Mouse (Mus musculus) heart, embryonic 15.5 days (tissue): ENCODE results near the gene Cfap161. TPM values are rescaled to one million over a fixed set of nuclear protein-coding genes. Genes with fewer than 3 reads are reported as not detected.

Source experiments
- ATAC-seq: fragments of 200-750 bp; cut with Nextera tagmentation; replicated peaks from 2 replicates; pipeline ENCODE4 v1.8.0; 2017; ENCODE audit warnings: low read depth, moderate TSS enrichment; ENCODE audit not compliant: insufficient number of reproducible peaks, insufficient read depth, low FRiP score
- H3K27ac ChIP-seq: fragments of 300-500 bp; sonication (generic); 2 replicates; pipeline ENCODE4 v1.5.1; 2015; ENCODE audit warnings: mild to moderate bottlenecking, inconsistent platforms
- H3K27me3 ChIP-seq: fragments of 300-500 bp; sonication (generic); 2 replicates; pipeline ENCODE4 v1.6.1; 2015; ENCODE audit warnings: inconsistent platforms
- H3K36me3 ChIP-seq: fragments of 300-500 bp; sonication (generic); 2 replicates; pipeline ENCODE4 v1.6.1; 2015; ENCODE audit warnings: mild to moderate bottlenecking, inconsistent platforms
- H3K4me1 ChIP-seq: fragments of 300-500 bp; sonication (generic); replicated peaks from 2 replicates; pipeline ENCODE4 v1.6.1; 2015; ENCODE audit warnings: inconsistent platforms
- H3K4me2 ChIP-seq: fragments of 300-500 bp; sonication (generic); 2 replicates; pipeline ENCODE4 v1.6.1; 2015; ENCODE audit warnings: inconsistent platforms, mild to moderate bottlenecking, moderate library complexity
- H3K4me3 ChIP-seq: fragments of 300-500 bp; sonication (generic); 2 replicates; pipeline ENCODE4 v1.5.1; 2015; ENCODE audit warnings: mild to moderate bottlenecking, inconsistent platforms
- H3K9ac ChIP-seq: fragments of 300-500 bp; sonication (generic); 2 replicates; pipeline ENCODE4 v1.6.1; 2015; ENCODE audit warnings: mild to moderate bottlenecking, inconsistent platforms
- H3K9me3 ChIP-seq: fragments of 300-500 bp; sonication (generic); replicated peaks from 2 replicates; pipeline ENCODE4 v1.6.1; 2016; ENCODE audit warnings: inconsistent platforms
- WGBS: fragments of 180-500 bp; shearing (Covaris S2); methylation state at CpG from one replicate; pipeline ENCODE4 v1.1.7; 2015; ENCODE audit warnings: mixed read lengths; 5-methylcytosine and 5-hydroxymethylcytosine counted together
- polyA plus RNA-seq: library from polyadenylated mRNA; unstranded; fragments of >200 nt; fragmentation: Nextera tagmentation; extraction: Ambion mirVana; gene quantifications from 2 replicates; pipeline ENCODE4 v1.2.1, GENCODE M21; 2015

Gene Cfap161
- polyA plus RNA-seq, 1 experiment from 2014 or later: 1.8 TPM

DNA sequence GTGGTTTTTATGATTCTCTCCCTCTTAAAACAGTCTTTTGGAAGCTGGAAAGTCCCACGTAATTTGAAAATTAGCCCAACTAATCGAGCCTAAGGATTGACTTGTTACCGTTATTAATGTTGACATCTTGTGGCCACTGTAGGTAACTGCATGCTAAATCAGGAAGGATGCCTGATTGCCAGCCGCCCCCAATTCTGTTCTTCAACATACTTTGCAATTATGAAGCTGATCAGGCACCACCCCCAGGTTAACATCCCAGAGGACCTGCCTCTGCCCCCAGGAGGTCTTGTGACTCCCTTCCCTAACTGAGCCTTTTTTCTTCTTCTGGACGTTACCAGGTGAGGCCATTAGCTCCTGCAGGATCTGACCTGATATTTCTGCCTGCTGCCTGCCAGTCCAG lies 20.0 kb downstream of the Cfap161 start:
- no peaks in the 10 kb centered on the region for H3K27me3 ChIP-seq
- WGBS: 25% methylated on average over 5 of the region's 5 CpGs
- H3K9ac ChIP-seq: no peak overlapping the region
- no peak overlapping the region for H3K27ac ChIP-seq
- H3K36me3 ChIP-seq: no peaks in the 10 kb centered on the region
- H3K4me1 ChIP-seq: 0 out of 2 replicates have a peak, but pooled peaks cover under 1% of the 10 kb centered on the region
- no peaks in the 10 kb centered on the region for H3K9me3 ChIP-seq
- ATAC-seq: no peak
- H3K4me3 ChIP-seq: no peak overlapping the region
- H3K4me2 ChIP-seq: no peak overlapping the region

DNA sequence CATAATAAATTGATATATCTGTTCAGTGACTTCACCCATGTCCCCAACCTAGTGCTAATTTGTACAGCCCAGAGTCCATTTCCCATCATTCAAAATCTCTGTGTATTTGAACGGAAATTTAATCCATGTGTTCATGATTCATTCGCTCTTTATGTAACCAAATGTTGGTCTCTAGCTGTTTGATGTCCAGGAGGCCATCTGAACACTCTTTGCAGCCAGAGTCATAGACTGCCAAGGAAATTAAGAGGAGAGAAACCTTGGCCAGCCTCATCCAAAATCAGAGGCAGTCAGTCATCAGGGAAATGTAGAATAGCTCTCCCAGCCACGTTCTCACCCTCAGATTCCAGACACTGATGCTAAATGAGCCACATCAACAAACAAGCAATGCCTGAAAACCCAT lies 31.0 kb downstream of the Cfap161 start:
- Histone ChIP-seq H3K9ac (no peak overlapping the region), H3K4me1 (no peaks in the 10 kb centered on the region)
- 54% methylated on average over 3 of the region's 3 CpGs for WGBS

DNA sequence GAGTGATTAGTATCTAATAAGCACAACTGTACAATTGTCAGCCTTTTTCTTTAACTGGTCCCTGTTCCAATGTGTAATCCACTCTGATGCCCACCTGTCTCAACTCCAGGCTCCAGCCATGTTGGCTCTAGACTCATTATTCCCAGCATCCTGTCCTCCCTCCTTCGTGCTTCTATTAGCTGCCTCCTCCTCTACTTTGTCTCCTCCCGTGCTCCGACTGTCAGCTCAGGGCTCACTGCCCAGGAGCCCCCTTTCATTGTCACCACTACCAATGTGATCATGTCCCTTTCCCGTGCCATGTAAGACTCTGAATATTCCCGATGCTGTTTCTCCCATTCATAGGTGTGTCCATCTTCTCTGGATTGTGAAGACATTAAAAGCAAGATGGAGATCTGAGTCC lies 32.3 kb downstream of the Cfap161 start:
- no peak for ATAC-seq
- no peaks in the 10 kb centered on the region for H3K36me3 ChIP-seq
- 71% methylated on average over 5 of the region's 5 CpGs for WGBS

More for the DNA sequence above, 31.0 kb downstream of the Cfap161 start:
- Histone ChIP-seq H3K27ac (no peak overlapping the region), H3K9me3 (no peaks in the 10 kb centered on the region), H3K4me3 (no peak overlapping the region), H3K27me3 (no peaks in the 10 kb centered on the region), H3K4me2 (no peak overlapping the region), H3K36me3 (no peaks in the 10 kb centered on the region)
- no peak for ATAC-seq

DNA sequence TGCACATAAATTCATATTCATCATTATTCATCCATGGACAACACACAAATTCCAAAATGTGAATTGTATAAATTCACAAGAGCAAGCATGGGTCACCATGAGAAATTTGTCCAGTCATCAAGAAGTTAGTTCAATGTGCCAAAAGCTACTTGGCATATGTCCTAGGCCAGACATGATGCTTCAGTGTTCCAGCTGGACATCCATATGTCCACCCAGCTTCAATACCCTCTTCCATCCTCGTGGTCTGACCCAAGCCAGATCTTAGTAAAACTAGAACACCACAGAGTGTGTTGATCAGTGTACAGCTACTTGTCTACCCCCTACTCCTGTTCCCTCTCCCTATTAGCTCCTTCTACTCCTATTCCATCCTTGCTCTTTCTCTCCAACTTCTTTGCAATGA lies 43.6 kb downstream of the Cfap161 start:
- Histone ChIP-seq H3K9ac (no peak overlapping the region), H3K9me3 (no peaks in the 10 kb centered on the region), H3K4me2 (no peak overlapping the region), H3K4me3 (no peak overlapping the region), H3K36me3 (no peaks in the 10 kb centered on the region), H3K27ac (no peak overlapping the region), H3K4me1 (0 out of 2 replicates have a peak, but pooled peaks cover 3% of the 10 kb centered on the region), H3K27me3 (no peaks in the 10 kb centered on the region)
- no peak for ATAC-seq
- 41% methylated on average over 1 of the region's 1 CpGs for WGBS

More for the DNA sequence above, 32.3 kb downstream of the Cfap161 start:
- Histone ChIP-seq H3K4me2 (no peak overlapping the region), H3K27ac (no peak overlapping the region), H3K4me3 (no peak overlapping the region), H3K9ac (no peak overlapping the region), H3K9me3 (no peaks in the 10 kb centered on the region), H3K27me3 (no peaks in the 10 kb centered on the region), H3K4me1 (no peaks in the 10 kb centered on the region)

DNA sequence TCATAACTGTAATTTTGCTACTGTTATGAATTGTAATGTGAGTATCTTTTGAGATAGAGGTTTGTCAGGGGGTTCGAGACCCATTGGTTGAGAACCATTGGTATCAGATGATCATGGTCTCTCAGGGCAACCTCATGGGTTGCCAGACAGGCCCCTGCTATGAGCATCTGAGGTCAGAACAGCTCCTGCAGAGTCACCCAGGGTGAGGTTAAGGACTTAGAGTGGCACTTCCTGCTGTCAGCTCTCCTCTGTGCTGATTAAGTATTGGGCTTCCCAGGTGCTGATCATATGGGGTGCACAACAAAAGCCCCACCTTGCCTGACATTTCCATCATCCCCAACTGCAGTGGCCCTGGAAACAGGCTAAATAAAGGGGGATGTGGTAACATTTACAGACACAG lies 46.3 kb downstream of the Cfap161 start:
- Histone ChIP-seq H3K9ac (no peak overlapping the region), H3K27ac (no peak overlapping the region), H3K4me2 (no peak overlapping the region), H3K27me3 (no peaks in the 10 kb centered on the region), H3K4me1 (peaks cover 16% of the 10 kb centered on the region), H3K36me3 (no peaks in the 10 kb centered on the region), H3K4me3 (no peak overlapping the region), H3K9me3 (no peaks in the 10 kb centered on the region)
- 74% methylated on average over 1 of the region's 1 CpGs for WGBS
- no peak for ATAC-seq

DNA sequence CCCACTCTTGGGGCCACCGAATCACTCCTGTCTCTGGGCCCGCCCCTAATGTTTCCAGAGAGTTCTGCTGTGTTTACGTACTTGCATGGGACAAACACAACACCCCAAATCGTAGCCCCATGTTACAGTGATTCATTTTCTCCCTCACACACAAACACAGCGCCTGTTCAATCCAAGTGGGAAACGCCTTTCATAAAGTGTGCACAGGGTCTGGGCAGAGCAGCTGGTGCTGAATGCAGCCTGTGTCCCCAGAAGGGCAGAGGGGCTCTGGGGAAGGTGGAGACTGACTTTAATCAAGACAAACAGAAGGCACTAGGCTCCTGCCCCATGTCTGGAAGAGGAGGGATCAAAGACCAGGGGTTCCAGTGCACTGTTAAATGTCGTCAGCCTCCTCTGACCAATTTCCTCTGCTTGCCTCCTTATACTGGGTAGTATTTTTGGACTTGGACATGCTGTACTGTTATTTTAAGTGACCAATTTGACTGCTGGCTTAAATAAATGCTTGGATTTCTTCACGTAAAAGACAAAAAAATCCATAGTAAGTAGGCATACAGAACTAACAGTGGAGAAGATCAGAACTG lies 48.5 kb downstream of the Cfap161 start:
- Histone ChIP-seq H3K9me3 (no peaks in the 10 kb centered on the region), H3K27ac (peak overlapping the region; percentile 61; the same call in 1 of the 2 replicates), H3K4me2 (peak overlapping the region; percentile 62), H3K27me3 (no peaks in the 10 kb centered on the region), H3K36me3 (no peaks in the 10 kb centered on the region), H3K4me1 (peaks cover 16% of the 10 kb centered on the region), H3K4me3 (peak overlapping the region; percentile 40; the same call in 1 of the 2 replicates), H3K9ac (peak overlapping the region; percentile 15; the same call in 1 of the 2 replicates)
- ATAC-seq: no peak
- 51% methylated on average over 8 of the region's 8 CpGs for WGBS

DNA sequence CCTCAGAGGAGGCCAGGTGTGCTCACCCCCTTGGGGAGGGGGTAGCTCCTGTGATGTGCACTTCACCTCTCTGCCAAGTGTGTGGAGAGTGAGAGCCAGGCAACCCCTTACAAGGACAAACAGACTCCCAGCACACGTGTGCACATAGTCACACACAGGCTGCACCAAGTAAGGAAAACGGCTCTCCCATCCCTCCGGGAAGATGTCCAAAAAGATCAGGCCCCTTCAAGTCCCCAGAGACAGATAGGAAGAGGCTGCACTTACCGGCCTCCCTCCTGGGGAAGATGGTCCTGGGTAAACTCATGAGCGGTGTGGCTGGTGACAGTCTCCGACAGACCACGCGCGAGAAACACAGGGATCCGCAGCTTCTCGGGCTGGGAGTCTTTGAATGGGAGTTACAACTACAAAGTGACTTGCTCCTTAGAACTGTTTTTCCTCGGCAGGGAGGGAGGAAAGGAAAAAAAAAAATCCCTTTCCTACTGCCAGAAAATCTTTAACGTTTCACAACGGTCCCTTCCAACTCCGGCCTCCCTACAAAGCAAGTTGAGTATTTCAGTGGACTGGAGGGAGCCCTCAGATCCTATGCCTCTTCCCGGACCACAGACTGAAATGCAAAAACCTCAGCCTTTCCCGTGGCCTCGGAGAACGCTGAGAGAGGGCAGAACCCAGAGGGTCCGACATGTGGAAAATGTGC lies 49.1 kb downstream of the Cfap161 start, which contains the start of gene Il16:
TSS of gene Il16 (minus strand) at position 314 of the 694 bp plus-strand sequence.
- Histone ChIP-seq H3K36me3 (no peaks in the 10 kb centered on the region), H3K9me3 (no peaks in the 10 kb centered on the region), H3K4me1 (peaks cover 16% of the 10 kb centered on the region), H3K4me3 (peak within 1 kb of the TSS; percentile 40), H3K27me3 (no peaks in the 10 kb centered on the region), H3K27ac (peak within 1 kb of the TSS; percentile 61), H3K9ac (peak within 1 kb of the TSS; percentile 15; the same call in 1 of the 2 replicates), H3K4me2 (peak within 1 kb of the TSS; percentile 62)
- 20% methylated on average over 20 of the region's 20 CpGs for WGBS
- peak; percentile 60; the same call in 1 of the 2 replicates for ATAC-seq

DNA sequence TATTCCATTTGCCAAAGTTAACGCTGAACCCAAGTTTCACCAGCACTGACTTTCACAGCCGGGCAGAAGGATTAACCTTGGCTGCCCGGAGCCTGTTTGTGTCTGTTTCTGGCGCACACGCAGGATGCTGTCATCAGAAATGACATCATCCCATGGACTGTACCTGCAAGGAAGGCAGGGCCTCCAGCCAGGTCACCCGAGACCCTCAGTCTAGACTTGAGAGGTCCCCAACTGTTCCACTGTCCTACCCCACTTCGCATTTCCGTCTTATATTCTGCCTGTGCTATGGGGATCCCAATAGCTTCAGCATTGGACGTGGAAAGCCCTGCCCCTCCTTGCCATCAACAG lies 49.6 kb downstream of the Cfap161 start:
- 47% methylated on average over 9 of the region's 9 CpGs for WGBS
- Histone ChIP-seq H3K27ac (peak overlapping the region; percentile 61), H3K4me1 (peaks cover 16% of the 10 kb centered on the region), H3K9me3 (no peaks in the 10 kb centered on the region), H3K4me2 (peak overlapping the region; percentile 62), H3K36me3 (no peaks in the 10 kb centered on the region), H3K27me3 (no peaks in the 10 kb centered on the region), H3K4me3 (peak overlapping the region; percentile 40), H3K9ac (peak overlapping the region; percentile 15; the same call in 1 of the 2 replicates)
- 0 out of 2 replicates have a peak, but pooled peaks have one; percentile 11 for ATAC-seq

DNA sequence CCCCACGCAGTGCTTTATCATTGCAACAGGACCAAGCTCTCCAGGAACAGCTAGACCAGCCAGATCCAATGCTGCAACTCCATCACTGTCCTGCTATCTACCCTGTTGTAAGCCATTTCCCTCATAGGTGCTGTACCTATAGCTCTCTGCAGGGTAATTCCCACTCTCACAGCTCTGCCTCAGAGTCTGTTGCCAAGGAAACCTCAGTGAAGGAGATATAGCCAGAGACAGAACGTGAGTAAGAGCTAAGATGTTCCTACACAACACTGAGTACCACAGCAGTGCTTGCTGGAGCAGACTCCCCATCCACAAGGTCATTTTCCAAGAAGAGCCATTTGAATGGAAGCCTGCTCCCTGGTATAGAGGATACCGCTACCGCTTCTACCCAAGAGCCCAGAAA lies 50.4 kb downstream of the Cfap161 start:
- ATAC-seq: no peak
- Histone ChIP-seq H3K4me1 (peaks cover 18% of the 10 kb centered on the region), H3K36me3 (no peaks in the 10 kb centered on the region), H3K9me3 (no peaks in the 10 kb centered on the region), H3K4me2 (peak overlapping the region; percentile 62; the same call in 1 of the 2 replicates), H3K9ac (no peak overlapping the region), H3K4me3 (no peak overlapping the region), H3K27me3 (no peaks in the 10 kb centered on the region), H3K27ac (no peak overlapping the region)
- WGBS: 81% methylated on average over 4 of the region's 4 CpGs

DNA sequence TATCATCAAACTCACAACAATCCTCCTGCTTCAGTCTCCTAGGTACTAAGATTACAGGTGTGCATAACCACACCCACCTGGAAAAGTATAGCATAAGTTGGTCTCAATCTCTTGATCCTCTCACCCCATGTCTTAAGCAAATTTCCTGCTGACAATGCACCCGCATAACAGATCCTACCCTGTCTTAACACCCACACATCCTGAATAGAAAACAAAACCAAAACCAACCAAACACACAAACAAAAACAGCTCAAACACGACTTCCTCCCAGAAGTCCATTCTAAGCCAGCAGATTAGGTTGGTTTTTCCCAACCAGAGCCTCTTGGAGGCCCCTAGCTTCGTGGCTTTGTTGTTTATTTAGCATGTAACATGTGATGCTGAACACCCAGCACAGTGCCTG lies 52.0 kb downstream of the Cfap161 start:
- H3K9ac ChIP-seq: no peak overlapping the region
- H3K4me2 ChIP-seq: no peak overlapping the region
- WGBS: 43% methylated on average over 3 of the region's 3 CpGs
- no peak overlapping the region for H3K4me3 ChIP-seq
- no peaks in the 10 kb centered on the region for H3K9me3 ChIP-seq
- peaks cover 28% of the 10 kb centered on the region for H3K4me1 ChIP-seq
- no peak overlapping the region for H3K27ac ChIP-seq
- ATAC-seq: no peak
- no peaks in the 10 kb centered on the region for H3K27me3 ChIP-seq
- H3K36me3 ChIP-seq: no peaks in the 10 kb centered on the region

DNA sequence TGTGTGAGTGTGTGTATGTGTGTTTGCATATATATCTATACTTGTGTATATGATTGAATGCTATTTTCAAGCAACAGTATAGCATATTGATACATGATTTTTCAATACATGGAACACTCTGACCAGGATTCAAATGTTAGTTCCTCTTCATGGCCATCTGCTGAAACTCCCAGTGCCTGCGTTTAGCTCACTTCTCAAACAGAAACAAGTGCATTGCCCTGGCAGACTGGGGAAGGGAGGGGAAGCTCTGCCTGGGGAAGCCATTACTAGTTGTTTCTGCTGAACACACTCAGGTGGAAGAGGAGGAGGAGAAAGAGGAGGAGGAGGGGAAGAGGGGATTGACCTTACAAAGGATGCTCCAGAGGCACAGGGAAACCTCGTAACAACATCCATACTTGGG lies 52.7 kb downstream of the Cfap161 start:
- WGBS: 80% methylated on average over 2 of the region's 2 CpGs
- Histone ChIP-seq H3K27me3 (no peaks in the 10 kb centered on the region), H3K4me1 (peaks cover 28% of the 10 kb centered on the region), H3K9ac (no peak overlapping the region), H3K27ac (no peak overlapping the region), H3K4me2 (no peak overlapping the region), H3K36me3 (no peaks in the 10 kb centered on the region), H3K4me3 (no peak overlapping the region), H3K9me3 (no peaks in the 10 kb centered on the region)
- no peak for ATAC-seq
